Mouse (Mus musculus) MEL (cell line): ENCODE results near the gene Mthfd1l. TPM values are rescaled to one million over a fixed set of nuclear protein-coding genes. Genes with fewer than 3 reads are reported as not detected.

ENCODE experiments used
- DNase-seq: peaks from one replicate; pipeline ENCODE4 v3.0.0; 2011; ENCODE audit warnings: low read depth, low spot score
- H3K27ac ChIP-seq: 2 replicates; pipeline ENCODE4 v1.5.1; 2012; ENCODE audit warnings: low read depth, mild to moderate bottlenecking, control low read depth, low read length, moderate library complexity; ENCODE audit not compliant: control insufficient read depth
- H3K27me3 ChIP-seq, 2 experiments: fragments of 150-350 bp in 1 of 2; sonication (generic) in 1 of 2; 2 replicates each; pipeline ENCODE4 v1.6.1; 2012; ENCODE audit warnings: low read length in 2 of 2, mild to moderate bottlenecking in 2 of 2, improper control_type of control experiment in 1 of 2, moderate library complexity in 1 of 2; ENCODE audit not compliant: insufficient read depth in 2 of 2, control insufficient read depth in 1 of 2
- H3K36me3 ChIP-seq, 2 experiments: 2 replicates each; pipeline ENCODE4 v1.6.1; 2012 to 2014; ENCODE audit warnings: low read length in 2 of 2, improper control_type of control experiment in 1 of 2, inconsistent platforms in 1 of 2, mild to moderate bottlenecking in 1 of 2; ENCODE audit not compliant: insufficient read depth in 2 of 2, control insufficient read depth in 1 of 2
- H3K4me1 ChIP-seq, 2 experiments: fragments of 150-350 bp in 1 of 2; sonication (generic) in 1 of 2; 2 replicates each; pipeline ENCODE4 v1.6.1; 2012; ENCODE audit warnings: low read length in 2 of 2, improper control_type of control experiment in 1 of 2, mild to moderate bottlenecking in 1 of 2; ENCODE audit not compliant: insufficient read depth in 2 of 2, control insufficient read depth in 1 of 2
- H3K4me3 ChIP-seq, 2 experiments: fragments of 150-350 bp in 1 of 2; sonication (generic) in 1 of 2; 2 replicates each; pipeline ENCODE4 v1.5.1; 2012; ENCODE audit warnings: low read depth in 2 of 2, low read length in 2 of 2, mild to moderate bottlenecking in 2 of 2, moderate library complexity in 2 of 2, control low read depth in 1 of 2, improper control_type of control experiment in 1 of 2; ENCODE audit not compliant: control insufficient read depth in 1 of 2, insufficient read depth in 1 of 2
- H3K79me2 ChIP-seq: 2 replicates; pipeline ENCODE4 v1.6.1; 2012; ENCODE audit warnings: mild to moderate bottlenecking, low read length, moderate library complexity; ENCODE audit not compliant: control insufficient read depth, poor library complexity, insufficient read depth
- H3K9ac ChIP-seq: 2 replicates; pipeline ENCODE4 v1.6.1; 2012; ENCODE audit warnings: low read depth, mild to moderate bottlenecking, control low read depth, low read length, moderate library complexity; ENCODE audit not compliant: control insufficient read depth, poor library complexity, severe bottlenecking
- H3K9me3 ChIP-seq: fragments of 150-350 bp; sonication (generic); replicated peaks from 2 replicates; pipeline ENCODE4 v1.6.1; 2012; ENCODE audit warnings: mild to moderate bottlenecking, low read length, improper control_type of control experiment, moderate library complexity; ENCODE audit not compliant: insufficient read depth
- BHLHE40 ChIP-seq: IDR thresholded peaks from 2 replicates; pipeline ENCODE4 v1.6.1; 2012; ENCODE audit warnings: low read depth, mild to moderate bottlenecking, inconsistent platforms, low read length, improper control_type of control experiment, borderline replicate concordance
- CHD1 ChIP-seq: IDR thresholded peaks from 2 replicates; pipeline ENCODE4 v1.6.1; 2012; ENCODE audit warnings: low read depth, mild to moderate bottlenecking, inconsistent platforms, low read length, improper control_type of control experiment
- CHD2 ChIP-seq: IDR thresholded peaks from 2 replicates; pipeline ENCODE4 v1.6.1; 2011; ENCODE audit warnings: low read length, improper control_type of control experiment
- CTCF ChIP-seq, 3 experiments: IDR thresholded peaks in 2 of 3; conservative IDR thresholded peaks in 1 of 3; 2 replicates each; pipeline ENCODE4 v1.5.1; 2011 to 2012; ENCODE audit warnings: low read length in 3 of 3, low read depth in 2 of 3, mild to moderate bottlenecking in 2 of 3, improper control_type of control experiment in 1 of 3, inconsistent platforms in 1 of 3, mixed read lengths in 1 of 3, moderate library complexity in 1 of 3; ENCODE audit not compliant: control insufficient read depth in 1 of 3, insufficient read depth in 1 of 3, poor library complexity in 1 of 3, severe bottlenecking in 1 of 3
- E2F4 ChIP-seq: IDR thresholded peaks from 2 replicates; pipeline ENCODE4 v1.6.1; 2011; ENCODE audit warnings: low read depth, low read length, improper control_type of control experiment, borderline replicate concordance
- EP300 ChIP-seq, 2 experiments: IDR thresholded peaks; 2 replicates each; pipeline ENCODE4 v1.6.1; 2011; ENCODE audit warnings: improper control_type of control experiment in 2 of 2, low read length in 2 of 2, low read depth in 1 of 2, mild to moderate bottlenecking in 1 of 2
- ETS1 ChIP-seq: IDR thresholded peaks from 2 replicates; pipeline ENCODE4 v1.6.1; 2012; ENCODE audit warnings: low read depth, mild to moderate bottlenecking, inconsistent platforms, low read length, improper control_type of control experiment, moderate library complexity
- HCFC1 ChIP-seq: IDR thresholded peaks from 2 replicates; pipeline ENCODE4 v1.6.1; 2012; ENCODE audit warnings: low read depth, mild to moderate bottlenecking, inconsistent platforms, low read length, improper control_type of control experiment, moderate library complexity
- MAFK ChIP-seq: IDR thresholded peaks from 2 replicates; pipeline ENCODE4 v1.6.1; 2011; ENCODE audit warnings: low read depth, mild to moderate bottlenecking, low read length, improper control_type of control experiment, borderline replicate concordance
- MAZ ChIP-seq: IDR thresholded peaks from 2 replicates; pipeline ENCODE4 v1.6.1; 2012; ENCODE audit warnings: low read depth, mild to moderate bottlenecking, inconsistent platforms, low read length, improper control_type of control experiment
- NELFE ChIP-seq: IDR thresholded peaks from 2 replicates; pipeline ENCODE4 v1.6.1; 2011; ENCODE audit warnings: low read depth, low read length, improper control_type of control experiment
- POLR2A ChIP-seq, 2 experiments: IDR thresholded peaks; 2 replicates each; pipeline ENCODE4 v1.6.1; 2011 to 2012; ENCODE audit warnings: low read length in 2 of 2, mild to moderate bottlenecking in 2 of 2, control low read depth in 1 of 2, improper control_type of control experiment in 1 of 2, low read depth in 1 of 2, moderate library complexity in 1 of 2; ENCODE audit not compliant: control insufficient read depth in 1 of 2, insufficient read depth in 1 of 2, poor library complexity in 1 of 2
- POLR2AphosphoS2 ChIP-seq: IDR thresholded peaks from 2 replicates; pipeline ENCODE4 v1.6.1; 2011; ENCODE audit warnings: low read length, improper control_type of control experiment
- POLR2AphosphoS5 ChIP-seq: IDR thresholded peaks from 2 replicates; pipeline ENCODE4 v1.6.1; 2012; ENCODE audit warnings: low read depth, borderline replicate concordance, mild to moderate bottlenecking, inconsistent platforms, low read length, moderate library complexity, mixed read lengths
- RAD21 ChIP-seq: IDR thresholded peaks from 2 replicates; pipeline ENCODE4 v1.6.1; 2011; ENCODE audit warnings: mild to moderate bottlenecking, low read depth, low read length, improper control_type of control experiment
- RCOR1 ChIP-seq: IDR thresholded peaks from 2 replicates; pipeline ENCODE4 v1.6.1; 2012; ENCODE audit warnings: low read depth, mild to moderate bottlenecking, inconsistent platforms, low read length, improper control_type of control experiment
- SMC3 ChIP-seq: IDR thresholded peaks from 2 replicates; pipeline ENCODE4 v1.6.1; 2011; ENCODE audit warnings: low read depth, low read length, improper control_type of control experiment
- TAL1 ChIP-seq: IDR thresholded peaks from 2 replicates; pipeline ENCODE4 v1.6.1; 2012; ENCODE audit warnings: mild to moderate bottlenecking, inconsistent platforms, low read length, moderate library complexity, mixed read lengths
- TCF12 ChIP-seq: IDR thresholded peaks from 2 replicates; pipeline ENCODE4 v1.6.1; 2014; ENCODE audit warnings: low read depth, mild to moderate bottlenecking, inconsistent platforms, low read length, improper control_type of control experiment, moderate library complexity
- ZC3H11A ChIP-seq: IDR thresholded peaks from 2 replicates; pipeline ENCODE4 v1.6.1; 2012; ENCODE audit warnings: low read depth, mild to moderate bottlenecking, inconsistent platforms, low read length, improper control_type of control experiment
- ZKSCAN1 ChIP-seq: IDR thresholded peaks from 2 replicates; pipeline ENCODE4 v1.6.1; 2012; ENCODE audit warnings: low read depth, mild to moderate bottlenecking, inconsistent platforms, low read length, improper control_type of control experiment, moderate library complexity
- ZMIZ1 ChIP-seq: IDR thresholded peaks from 2 replicates; pipeline ENCODE4 v1.6.1; 2012; ENCODE audit warnings: low read depth, mild to moderate bottlenecking, inconsistent platforms, low read length, improper control_type of control experiment, moderate library complexity
- polyA plus RNA-seq, 2 experiments: library from polyadenylated mRNA; stranded (reverse) in 1 of 2; unstranded in 1 of 2; fragments of >175 nt in 1 of 2; fragments of >200 nt in 1 of 2; gene quantifications; 2 replicates each; pipeline versions ENCODE4 v1.2.1 to v1.2.4; 2012; ENCODE audit warnings: low replicate concordance in 2 of 2, low read depth in 1 of 2; ENCODE audit not compliant: insufficient read length in 2 of 2, insufficient read depth in 1 of 2, missing spikeins in 1 of 2
- total RNA-seq: library from RNA; depleted of rRNA; stranded (reverse); fragments of 300-350 nt; gene quantifications from 2 replicates; pipeline ENCODE4 v1.2.3, GENCODE M21; 2012

Mthfd1l gene
- total and polyA plus RNA-seq, 3 experiments: 43.1 to 1,097 (median 83.0) TPM

DNA sequence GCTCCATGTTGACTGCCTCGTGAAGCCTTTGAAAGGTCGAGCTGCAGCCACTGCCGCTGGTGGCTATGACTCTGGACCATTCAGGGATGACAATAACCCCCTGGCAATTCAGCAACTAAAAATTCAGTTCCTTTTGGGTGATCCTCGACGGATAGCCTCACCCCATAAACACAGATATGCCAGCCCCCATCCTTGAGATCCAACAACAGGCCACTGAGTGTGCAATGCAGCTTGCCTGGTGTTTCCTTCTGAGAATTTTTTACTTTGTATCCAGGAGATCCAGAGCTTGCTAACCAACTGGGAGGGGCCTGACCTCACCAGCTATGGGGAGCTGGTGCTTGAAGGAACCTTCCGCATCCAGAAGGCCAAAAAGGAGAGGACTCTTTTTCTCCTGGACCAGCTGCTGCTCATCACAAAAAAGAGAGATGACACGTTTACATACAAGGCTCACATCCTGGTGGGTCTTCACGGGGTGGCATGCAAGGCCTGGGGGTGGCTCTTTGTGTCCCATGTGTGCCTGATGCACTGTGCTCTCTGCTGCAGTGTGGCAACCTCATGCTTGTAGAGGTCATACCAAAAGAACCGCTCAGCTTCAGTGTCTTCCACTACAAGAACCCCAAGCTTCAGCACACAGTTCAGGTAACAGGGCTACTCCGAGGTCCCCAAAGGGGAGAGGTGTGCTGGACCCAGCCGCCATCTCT is 32.9 kb upstream of the Mthfd1l start:
- no peak overlapping the region for H3K27ac ChIP-seq
- H3K36me3 ChIP-seq: no peaks in the 10 kb centered on the region
- no peaks in the 10 kb centered on the region for H3K9me3 ChIP-seq
- TF ChIP-seq TCF12: no peak
- TF ChIP-seq BHLHE40: no peak
- no peak for TF ChIP-seq TAL1
- TF ChIP-seq POLR2A (IDR thresholded peaks at IDR 0.05; ENCODE audit: control insufficient read depth in 1 of 2, insufficient read depth in 1 of 2, low read depth in 1 of 2, low read length in 2 of 2, poor library complexity in 1 of 2): no peak
- TF ChIP-seq CTCF (IDR thresholded peaks at IDR 0.05 in 2 of 3, conservative IDR thresholded peaks at IDR 0.05 in 1 of 3; ENCODE audit: control insufficient read depth in 1 of 3, insufficient read depth in 1 of 3, low read depth in 2 of 3, low read length in 3 of 3, poor library complexity in 1 of 3, severe bottlenecking in 1 of 3): no peak
- no peak for TF ChIP-seq E2F4
- TF ChIP-seq SMC3: no peak
- no peak for TF ChIP-seq EP300 (IDR thresholded peaks at IDR 0.05; ENCODE audit: low read depth in 1 of 2, low read length in 2 of 2)
- TF ChIP-seq POLR2AphosphoS5: no peak
- no peak for TF ChIP-seq MAFK
- no peak for TF ChIP-seq RCOR1
- no peak for TF ChIP-seq CHD2
- no peak for TF ChIP-seq POLR2AphosphoS2
- TF ChIP-seq ZMIZ1: no peak
- no peak for TF ChIP-seq MAZ
- no peak for TF ChIP-seq ZKSCAN1
- H3K79me2 ChIP-seq: no peaks in the 10 kb centered on the region
- H3K4me3 ChIP-seq: no peak overlapping the region
- peaks cover 0 to 3% of the 10 kb centered on the region in 2 experiments; a peak in 1 of 4 replicates for H3K27me3 ChIP-seq
- no peak overlapping the region for H3K9ac ChIP-seq
- no peak for DNase-seq
- no peaks in the 10 kb centered on the region for H3K4me1 ChIP-seq

DNA sequence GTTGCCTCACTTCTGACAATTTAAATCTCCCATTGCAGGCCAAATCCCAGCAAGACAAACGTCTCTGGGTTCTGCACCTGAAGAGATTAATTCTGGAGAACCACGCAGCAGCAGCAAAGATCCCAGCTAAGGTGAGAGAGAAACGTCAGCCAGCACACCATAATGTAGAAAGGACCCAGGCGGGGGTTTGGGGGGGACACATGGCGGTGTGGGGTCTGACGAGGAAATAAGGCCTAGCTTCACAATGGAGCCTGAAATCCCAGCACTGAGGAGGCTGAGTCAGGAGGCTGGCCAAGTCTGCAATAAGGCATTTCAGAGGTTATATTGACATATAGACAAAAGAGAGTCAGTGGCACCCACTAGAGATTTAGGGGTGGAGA is 32.3 kb upstream of the Mthfd1l start:
- TF ChIP-seq HCFC1: no peak
- no peak for TF ChIP-seq RAD21
- no peak for TF ChIP-seq ETS1
- no peak for TF ChIP-seq MAZ
- TF ChIP-seq NELFE: no peak
- no peak for TF ChIP-seq CHD1
- TF ChIP-seq BHLHE40: no peak
- no peak for TF ChIP-seq ZC3H11A
- TF ChIP-seq, all 39 proteins: peak for 0
- no peaks in the 10 kb centered on the region for H3K79me2 ChIP-seq
- H3K27me3 ChIP-seq: peaks cover 0 to 3% of the 10 kb centered on the region in 2 experiments; a peak in 1 of 4 replicates
- no peak for DNase-seq
- H3K4me1 ChIP-seq: no peaks in the 10 kb centered on the region
- no peaks in the 10 kb centered on the region for H3K9me3 ChIP-seq
- H3K27ac ChIP-seq: no peak overlapping the region
- no peaks in the 10 kb centered on the region for H3K36me3 ChIP-seq
- no peak overlapping the region for H3K4me3 ChIP-seq
- H3K9ac ChIP-seq: no peak overlapping the region
